Mouse (Mus musculus): ENCODE data around the gene Carmil1.

DNA sequence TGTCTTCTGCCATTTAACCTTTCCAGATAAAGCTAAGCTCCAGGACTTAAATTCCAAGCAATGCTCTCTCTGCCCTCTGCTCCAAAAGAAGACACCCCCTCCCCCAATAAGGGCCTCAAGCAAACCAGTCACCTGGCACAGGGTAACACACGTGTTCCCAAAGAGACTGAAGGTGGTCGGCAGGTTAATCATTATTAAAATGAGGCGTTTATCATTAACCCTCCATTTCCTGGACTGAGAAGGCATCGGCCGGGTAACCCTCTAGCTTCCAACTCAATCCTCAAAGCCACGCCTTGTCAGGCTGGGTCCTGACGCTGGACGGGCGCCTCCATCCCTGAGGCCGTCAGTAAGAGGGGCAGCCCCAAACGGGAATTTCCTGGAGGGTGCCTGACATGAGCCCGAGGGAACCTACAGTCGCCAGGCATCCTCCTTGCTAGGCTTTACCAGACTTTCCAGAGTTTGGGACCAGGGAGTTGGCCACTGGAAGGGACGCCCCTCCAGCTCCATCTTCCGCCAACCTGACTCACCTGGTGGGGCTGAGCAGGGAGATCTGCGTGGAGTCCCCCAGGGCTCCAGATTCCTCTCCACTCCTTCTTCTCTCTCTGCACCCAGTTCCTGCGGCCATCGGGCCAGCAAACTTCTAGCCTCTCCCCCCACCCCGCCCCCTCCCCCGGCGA lies 695 bp downstream of the Carmil1 start:
- TF ChIP-seq TAL1 (IDR thresholded peaks at IDR 0.05; ENCODE audit: low read length) (no peak), GATA1 (IDR thresholded peaks at IDR 0.05; ENCODE audit: low read length) (no peak)

Measured in erythroblast, embryonic 14.5 days (primary cell).